Mouse (Mus musculus): ENCODE results near the gene Sgip1. TPM values are rescaled to one million over a fixed set of nuclear protein-coding genes. Genes with fewer than 3 reads are reported as not detected.

The Sgip1 gene
- polyA plus RNA-seq, 1 experiment, result not detected

DNA sequence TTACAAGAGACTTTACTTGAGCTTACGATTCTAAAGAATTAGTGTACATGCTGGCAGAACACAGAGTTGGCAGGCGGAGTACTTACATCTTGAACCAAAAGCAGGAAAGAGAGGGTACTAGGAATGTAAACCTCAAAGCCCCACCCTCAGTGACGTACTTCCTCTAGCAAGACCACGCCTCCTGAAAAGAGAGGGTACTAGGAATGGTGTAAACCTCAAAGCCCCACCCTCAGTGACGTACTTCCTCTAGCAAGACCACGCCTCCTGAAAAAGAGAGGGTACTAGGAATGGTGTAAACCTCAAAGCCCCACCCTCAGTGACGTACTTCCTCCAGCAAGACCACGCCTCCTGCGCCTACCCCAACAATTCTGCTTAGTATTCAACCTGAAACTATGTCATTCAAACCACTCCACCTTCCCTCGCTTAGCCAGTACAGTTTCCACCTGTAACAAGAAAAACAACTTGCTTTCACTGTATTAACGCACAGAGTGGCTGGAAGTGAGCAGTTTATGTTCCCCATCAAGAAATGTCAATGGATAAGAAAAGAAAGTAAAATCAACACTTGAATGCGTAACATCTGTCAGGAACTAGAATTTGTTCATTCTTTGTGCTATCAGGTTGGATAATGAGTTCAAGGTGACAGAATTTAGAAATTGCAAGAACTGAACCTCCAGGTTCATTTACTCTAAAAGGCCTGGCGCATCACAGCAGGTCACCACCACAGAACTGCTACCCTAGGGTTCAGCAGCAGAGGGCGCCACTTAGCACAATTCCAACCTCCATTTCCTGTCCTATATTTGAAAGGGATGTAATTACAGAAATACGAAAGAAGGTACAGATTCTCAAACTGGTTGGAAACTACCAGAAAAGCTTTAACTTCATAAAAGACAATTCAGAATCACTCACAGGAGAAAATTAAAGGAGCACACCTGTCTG lies 118.4 kb downstream of the Sgip1 start:
- H3K27ac ChIP-seq (ENCODE audit: insufficient read depth, low read depth, low read length), result no peak overlapping the region
- TF ChIP-seq CTCF (IDR thresholded peaks at IDR 0.05; ENCODE audit: insufficient read depth, low read depth, low read length) (no peak), POLR2A (IDR thresholded peaks at IDR 0.05; ENCODE audit: insufficient read depth, low read depth, low read length) (no peak)
- WGBS, result 90% methylated on average over 15 of the region's 15 CpGs

DNA sequence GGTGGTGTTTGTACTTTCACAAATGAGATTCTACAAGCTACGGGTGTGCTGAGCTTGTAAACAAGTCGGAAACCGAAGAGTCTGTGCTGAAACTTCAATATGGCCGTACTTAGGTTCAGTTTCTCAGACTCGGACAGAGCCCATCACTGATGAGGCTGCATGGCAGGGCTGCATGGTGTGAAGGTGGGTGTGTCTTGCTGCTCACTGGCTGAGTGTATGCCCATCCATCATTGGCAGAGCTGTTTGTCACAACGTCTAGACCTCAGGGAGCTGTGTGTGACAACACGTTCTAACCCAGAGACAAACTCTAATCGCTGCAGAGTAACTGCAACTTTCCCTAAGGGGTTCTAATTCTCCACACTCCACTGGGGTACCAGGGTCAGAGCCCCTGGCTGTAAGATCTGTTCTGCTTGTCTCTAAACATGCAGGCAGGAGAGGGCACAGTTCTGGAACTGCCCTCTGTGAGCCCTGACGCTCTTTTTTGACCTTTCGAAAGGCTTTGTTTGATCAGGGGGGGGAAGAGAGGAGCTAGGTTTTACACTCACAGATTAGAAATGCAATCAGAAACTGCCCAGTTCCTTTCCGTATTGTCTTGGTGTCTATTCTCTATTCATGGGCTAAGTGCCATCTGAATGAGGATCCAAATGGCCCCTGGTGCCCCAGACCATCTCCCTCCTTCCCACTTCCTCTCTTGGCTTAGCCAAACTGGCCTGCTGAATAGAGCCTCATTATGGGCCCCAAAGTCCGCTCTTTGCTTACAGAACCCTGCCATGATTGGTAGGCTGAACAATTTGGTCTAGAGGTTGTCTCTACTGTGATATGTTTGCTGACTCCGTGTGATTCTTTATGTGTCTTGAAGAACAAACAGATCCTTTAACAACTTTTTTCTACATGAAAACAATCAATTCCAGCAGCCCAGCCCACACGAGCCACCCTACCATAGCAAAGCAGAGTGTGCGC lies 121.9 kb downstream of the Sgip1 start:
- TF ChIP-seq CTCF (IDR thresholded peaks at IDR 0.05; ENCODE audit: insufficient read depth, low read depth, low read length), result no peak
- TF ChIP-seq POLR2A (IDR thresholded peaks at IDR 0.05; ENCODE audit: insufficient read depth, low read depth, low read length), result no peak
- H3K27ac ChIP-seq (ENCODE audit: insufficient read depth, low read depth, low read length), result peak overlapping the region; percentile 3; the same call in 1 of the 2 replicates
- no peak overlapping the region for H3K4me3 ChIP-seq (ENCODE audit: insufficient read depth, low read depth, low read length)
- peaks cover 9% of the 10 kb centered on the region; the same call in 1 of the 2 replicates for H3K4me1 ChIP-seq (ENCODE audit: control insufficient read depth, insufficient read depth, low read length)
- 70% methylated on average over 15 of the region's 15 CpGs for WGBS

More for the DNA sequence above, 118.4 kb downstream of the Sgip1 start:
- Histone ChIP-seq H3K4me1 (ENCODE audit: control insufficient read depth, insufficient read depth, low read length) (peaks cover 20% of the 10 kb centered on the region), H3K4me3 (ENCODE audit: insufficient read depth, low read depth, low read length) (no peak overlapping the region)

GRCm38 (mm10) chr4:102866531-102866930 lies 125.4 kb downstream of the Sgip1 start:
- H3K4me1 ChIP-seq (ENCODE audit: control insufficient read depth, insufficient read depth, low read length), result peaks cover 11% of the 10 kb centered on the region; the same call in 1 of the 2 replicates
- TF ChIP-seq CTCF (IDR thresholded peaks at IDR 0.05; ENCODE audit: insufficient read depth, low read depth, low read length) (no peak), POLR2A (IDR thresholded peaks at IDR 0.05; ENCODE audit: insufficient read depth, low read depth, low read length) (no peak)
- WGBS, result 91% methylated on average over 3 of the region's 3 CpGs
- no peak overlapping the region for H3K4me3 ChIP-seq (ENCODE audit: insufficient read depth, low read depth, low read length)
- no peak overlapping the region for H3K27ac ChIP-seq (ENCODE audit: insufficient read depth, low read depth, low read length)

DNA sequence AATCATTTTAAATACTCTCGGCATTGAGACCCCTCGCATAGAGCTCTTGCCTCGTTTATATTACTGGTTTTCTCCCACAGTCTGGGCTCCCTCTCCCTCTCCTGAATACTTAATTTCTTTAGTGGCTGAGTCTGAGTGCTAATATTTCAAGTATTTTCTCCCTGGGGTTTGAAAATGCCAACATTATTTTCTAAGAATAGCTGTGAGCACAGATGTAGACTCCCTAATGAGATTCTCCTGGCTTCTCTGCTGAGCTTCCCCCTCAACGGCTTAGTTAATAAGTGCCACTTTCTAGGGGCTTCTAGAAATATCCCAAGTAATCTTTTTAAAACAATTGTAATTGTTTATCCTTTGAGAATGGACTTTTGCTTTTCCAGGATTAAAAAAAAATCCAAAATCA lies 130.2 kb downstream of the Sgip1 start:
- 18% methylated on average over 4 of the region's 4 CpGs for WGBS
- TF ChIP-seq CTCF (IDR thresholded peaks at IDR 0.05; ENCODE audit: insufficient read depth, low read depth, low read length) (no peak), POLR2A (IDR thresholded peaks at IDR 0.05; ENCODE audit: insufficient read depth, low read depth, low read length) (no peak)
- no peak overlapping the region for H3K4me3 ChIP-seq (ENCODE audit: insufficient read depth, low read depth, low read length)
- no peak overlapping the region for H3K27ac ChIP-seq (ENCODE audit: insufficient read depth, low read depth, low read length)
- peaks cover 7% of the 10 kb centered on the region for H3K4me1 ChIP-seq (ENCODE audit: control insufficient read depth, insufficient read depth, low read length)

- WGBS, result 87% methylated on average over 3 of the region's 3 CpGs
- Histone ChIP-seq H3K4me3 (ENCODE audit: insufficient read depth, low read depth, low read length) (no peak overlapping the region), H3K27ac (ENCODE audit: insufficient read depth, low read depth, low read length) (no peak overlapping the region), H3K4me1 (ENCODE audit: control insufficient read depth, insufficient read depth, low read length) (peaks cover 3% of the 10 kb centered on the region)
- no peak for TF ChIP-seq CTCF (IDR thresholded peaks at IDR 0.05; ENCODE audit: insufficient read depth, low read depth, low read length)
- no peak for TF ChIP-seq POLR2A (IDR thresholded peaks at IDR 0.05; ENCODE audit: insufficient read depth, low read depth, low read length)
These were observed 142.0 kb downstream of the Sgip1 start for GRCm38 (mm10) chr4:102883142-102883541.

- Histone ChIP-seq H3K4me3 (ENCODE audit: insufficient read depth, low read depth, low read length) (no peak overlapping the region), H3K4me1 (ENCODE audit: control insufficient read depth, insufficient read depth, low read length) (peaks cover 7% of the 10 kb centered on the region), H3K27ac (ENCODE audit: insufficient read depth, low read depth, low read length) (no peak overlapping the region)
- 63% methylated on average over 4 of the region's 4 CpGs for WGBS
- no peak for TF ChIP-seq CTCF (IDR thresholded peaks at IDR 0.05; ENCODE audit: insufficient read depth, low read depth, low read length)
- no peak for TF ChIP-seq POLR2A (IDR thresholded peaks at IDR 0.05; ENCODE audit: insufficient read depth, low read depth, low read length)
These were observed 143.1 kb downstream of the Sgip1 start for GRCm38 (mm10) chr4:102884228-102884627.

DNA sequence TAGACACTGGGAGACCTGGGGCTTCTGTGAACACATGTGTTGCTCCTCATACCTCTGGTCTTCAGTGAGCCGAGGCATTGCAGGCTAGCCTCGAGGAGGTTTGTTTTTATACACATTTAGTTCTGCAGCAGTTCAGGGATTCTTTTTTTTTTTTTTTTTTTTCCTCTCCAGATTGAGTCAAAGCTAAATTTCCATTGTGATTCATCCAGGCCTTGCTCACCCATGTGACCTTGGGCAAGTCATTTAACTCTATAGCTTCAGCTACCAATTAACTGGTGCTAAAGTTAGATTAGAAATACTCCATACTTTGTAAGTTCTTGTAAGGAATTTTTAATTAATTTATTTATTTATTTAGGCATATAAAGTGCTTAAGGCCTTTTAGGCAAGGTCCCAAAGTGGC lies 145.4 kb downstream of the Sgip1 start:
- 12% methylated on average over 2 of the region's 2 CpGs for WGBS
- Histone ChIP-seq H3K27ac (ENCODE audit: insufficient read depth, low read depth, low read length) (peak overlapping the region; percentile 91), H3K4me1 (ENCODE audit: control insufficient read depth, insufficient read depth, low read length) (peaks cover 10% of the 10 kb centered on the region), H3K4me3 (ENCODE audit: insufficient read depth, low read depth, low read length) (no peak overlapping the region)
- TF ChIP-seq POLR2A (IDR thresholded peaks at IDR 0.05; ENCODE audit: insufficient read depth, low read depth, low read length) (no peak), CTCF (IDR thresholded peaks at IDR 0.05; ENCODE audit: insufficient read depth, low read depth, low read length) (no peak)

DNA sequence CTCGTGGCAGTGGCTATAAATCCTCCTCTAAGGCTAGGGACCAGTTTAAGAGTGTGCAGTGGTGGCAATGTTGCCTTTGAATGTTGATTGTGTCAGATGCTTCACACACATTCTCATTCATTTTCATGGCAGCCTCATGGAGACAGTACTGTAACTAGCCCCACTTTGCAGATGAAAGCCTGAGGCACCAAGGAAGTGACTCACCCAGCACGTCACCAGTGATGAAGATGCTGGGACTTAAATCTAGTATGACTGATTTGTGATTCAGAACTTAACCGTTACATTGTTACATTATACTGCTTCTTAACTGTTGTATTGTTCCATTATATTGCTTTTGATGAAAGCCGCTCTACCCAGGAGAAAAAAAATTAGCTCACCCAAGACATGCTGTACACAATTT lies 145.8 kb downstream of the Sgip1 start:
- 75% methylated on average over 4 of the region's 4 CpGs for WGBS
- H3K4me3 ChIP-seq (ENCODE audit: insufficient read depth, low read depth, low read length), result no peak overlapping the region
- peak overlapping the region; percentile 77 for H3K27ac ChIP-seq (ENCODE audit: insufficient read depth, low read depth, low read length)

More for the DNA sequence above, 145.8 kb downstream of the Sgip1 start:
- TF ChIP-seq POLR2A (IDR thresholded peaks at IDR 0.05; ENCODE audit: insufficient read depth, low read depth, low read length), result no peak
- no peak for TF ChIP-seq CTCF (IDR thresholded peaks at IDR 0.05; ENCODE audit: insufficient read depth, low read depth, low read length)
- peaks cover 10% of the 10 kb centered on the region for H3K4me1 ChIP-seq (ENCODE audit: control insufficient read depth, insufficient read depth, low read length)
